Mouse (Mus musculus): ENCODE results near the gene Marcksl1.

DNA sequence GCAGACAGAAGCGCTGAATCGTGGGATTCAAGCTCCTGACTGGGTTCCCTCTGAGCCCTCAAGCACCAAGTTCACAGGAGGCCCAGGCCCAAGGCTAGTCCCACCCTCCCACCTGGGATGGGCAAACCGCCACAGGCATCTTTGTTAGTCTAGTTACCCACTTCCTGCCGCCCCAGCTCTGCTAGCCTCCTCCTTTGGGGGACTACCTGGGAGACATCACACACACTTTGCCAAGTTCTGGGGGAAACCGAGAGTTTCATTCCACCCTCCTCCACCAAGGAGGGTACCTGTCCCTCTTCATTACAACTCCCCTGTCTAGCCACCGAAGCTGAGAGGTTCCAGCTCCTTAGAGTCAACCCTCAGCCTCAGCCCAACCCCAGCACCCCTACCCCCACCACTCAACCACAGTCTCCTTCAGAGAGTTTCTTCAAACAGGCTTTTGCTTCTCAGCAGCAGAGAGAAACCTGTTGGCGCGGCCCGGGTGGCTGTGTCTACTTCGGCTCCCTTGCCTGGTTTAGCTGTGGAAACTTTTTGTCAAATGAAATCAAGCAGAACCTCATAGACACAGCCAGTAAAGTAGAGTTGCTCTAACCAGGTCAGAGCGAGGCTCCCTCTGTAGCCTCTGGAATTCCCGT is 45.1 kb downstream of the Marcksl1 start:
- TF ChIP-seq CTCF (conservative IDR thresholded peaks at IDR 0.05; ENCODE audit: insufficient read depth, insufficient read length, low read depth, low read length) (no peak), POLR2A (IDR thresholded peaks at IDR 0.05; ENCODE audit: low read depth, low read length) (no peak)
